Mouse (Mus musculus) intestine, embryonic 16.5 days (tissue): Measurements from ENCODE around the gene Samd5. TPM values are rescaled to one million over a fixed set of nuclear protein-coding genes. Genes with fewer than 3 reads are reported as not detected.
A peak's percentile ranks its signal among the peaks of the same experiment; 100 is the strongest.

ENCODE experiments used
- ATAC-seq: fragments of 200-750 bp; cut with Nextera tagmentation; 2 replicates; pipeline ENCODE4 v1.8.0; 2017; ENCODE audit warnings: moderate TSS enrichment, moderate library complexity
- H3K27ac ChIP-seq: fragments of 300-500 bp; sonication (generic); 2 replicates; pipeline ENCODE4 v1.5.1; 2014; ENCODE audit warnings: mild to moderate bottlenecking, low read length
- H3K27me3 ChIP-seq: fragments of 300-500 bp; sonication (generic); replicated peaks from 2 replicates; pipeline ENCODE4 v1.6.1; 2014; ENCODE audit warnings: low read length, control low read depth, mixed read lengths; ENCODE audit not compliant: control insufficient read depth, insufficient read depth
- H3K36me3 ChIP-seq: fragments of 300-500 bp; sonication (generic); 2 replicates; pipeline ENCODE4 v1.6.1; 2014; ENCODE audit warnings: low read length, control low read depth; ENCODE audit not compliant: control insufficient read depth, insufficient read depth
- H3K4me1 ChIP-seq: fragments of 300-500 bp; sonication (generic); 2 replicates; pipeline ENCODE4 v1.6.1; 2014; ENCODE audit warnings: low read length, control low read depth, mixed read lengths; ENCODE audit not compliant: control insufficient read depth, insufficient read depth
- H3K4me2 ChIP-seq: fragments of 300-500 bp; sonication (generic); 2 replicates; pipeline ENCODE4 v1.6.1; 2014; ENCODE audit warnings: low read depth, low read length, control low read depth
- H3K4me3 ChIP-seq: fragments of 300-500 bp; sonication (generic); 2 replicates; pipeline ENCODE4 v1.5.1; 2014; ENCODE audit warnings: mild to moderate bottlenecking, low read length
- H3K9ac ChIP-seq: fragments of 300-500 bp; sonication (generic); 2 replicates; pipeline ENCODE4 v1.6.1; 2014; ENCODE audit warnings: low read depth, low read length
- H3K9me3 ChIP-seq: fragments of 300-500 bp; sonication (generic); 2 replicates; pipeline ENCODE4 v1.6.1; 2016; ENCODE audit warnings: low read length, control low read depth; ENCODE audit not compliant: control insufficient read depth
- WGBS: fragments of 180-500 bp; shearing (Covaris S2); extraction: QIAGEN DNeasy Blood & Tissue Kit; methylation state at CpG from one replicate; pipeline ENCODE4 v1.1.7; 2014; 5-methylcytosine and 5-hydroxymethylcytosine counted together
- polyA plus RNA-seq: library from polyadenylated mRNA; unstranded; fragments of >200 nt; fragmentation: Nextera tagmentation; extraction: Ambion mirVana; gene quantifications from 2 replicates; pipeline ENCODE4 v1.2.1, GENCODE M21; 2015

Samd5 gene
- 5.1 and 5.3 TPM in 2 replicates for polyA plus RNA-seq

DNA sequence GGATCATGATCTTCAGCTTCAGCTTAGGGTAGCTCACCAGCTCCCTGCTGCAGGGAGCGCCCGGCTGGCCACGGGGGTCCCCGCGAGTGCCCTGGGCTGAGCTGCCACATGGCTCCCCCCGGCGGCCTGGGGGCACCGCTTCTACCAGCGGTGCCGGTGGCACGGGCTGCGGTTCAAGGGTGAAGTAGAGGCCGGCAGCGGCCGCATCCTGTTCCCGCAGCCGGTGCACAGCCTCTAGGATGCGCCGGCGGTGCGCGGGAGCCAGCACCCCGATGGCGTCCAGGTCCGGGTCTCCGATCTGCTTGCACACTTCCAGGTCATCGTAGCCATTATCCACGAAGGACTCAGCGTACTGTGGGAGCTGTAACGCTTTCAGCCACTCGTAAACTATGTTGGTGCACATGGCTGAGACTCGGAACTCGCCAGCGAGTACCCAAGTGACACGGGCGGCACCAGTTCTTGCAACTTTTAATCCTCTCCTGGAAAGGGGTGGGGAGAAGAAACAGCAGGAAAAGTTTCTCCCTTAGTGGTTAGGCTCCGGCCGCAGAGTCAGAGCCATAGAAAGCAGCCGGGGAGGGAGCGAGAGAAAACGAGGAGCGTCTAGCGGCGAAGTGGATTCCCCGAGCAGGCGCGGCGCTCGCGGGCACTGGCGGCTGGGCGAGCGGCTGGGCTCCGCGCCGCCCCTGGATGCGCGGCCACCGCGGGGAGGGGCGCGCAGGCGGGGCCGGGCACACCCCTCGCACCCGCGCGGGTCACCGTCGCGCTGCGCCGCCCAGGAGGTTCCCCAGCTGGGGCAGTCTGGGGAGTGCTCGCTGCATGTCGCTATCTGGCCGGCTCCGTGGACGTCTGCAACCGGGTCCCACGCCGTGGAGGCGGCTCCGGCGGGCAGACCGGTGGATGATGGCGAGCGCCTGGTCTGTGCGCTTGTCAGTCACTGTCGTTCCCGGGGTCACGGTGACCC lies at the start of gene Samd5:
Gene Samd5, minus strand, starts transcription at position 648 of the 961 bp plus-strand sequence.
- H3K4me3 ChIP-seq, result peak within 1 kb of the TSS; percentile 75
- WGBS, result under 1% methylated on average over 81 of the region's 91 CpGs
- H3K4me1 ChIP-seq, result peaks cover 8% of the 10 kb centered on the region
- H3K27ac ChIP-seq, result peak within 1 kb of the TSS; percentile 68
- H3K4me2 ChIP-seq, result peak within 1 kb of the TSS; percentile 91
- peak; percentile 87 for ATAC-seq
- H3K27me3 ChIP-seq, result peaks cover 3% of the 10 kb centered on the region; the same call in 1 of the 2 replicates
- H3K9me3 ChIP-seq, result no peaks in the 10 kb centered on the region
- H3K9ac ChIP-seq, result peak within 1 kb of the TSS; percentile 75
- H3K36me3 ChIP-seq, result no peaks in the 10 kb centered on the region

DNA sequence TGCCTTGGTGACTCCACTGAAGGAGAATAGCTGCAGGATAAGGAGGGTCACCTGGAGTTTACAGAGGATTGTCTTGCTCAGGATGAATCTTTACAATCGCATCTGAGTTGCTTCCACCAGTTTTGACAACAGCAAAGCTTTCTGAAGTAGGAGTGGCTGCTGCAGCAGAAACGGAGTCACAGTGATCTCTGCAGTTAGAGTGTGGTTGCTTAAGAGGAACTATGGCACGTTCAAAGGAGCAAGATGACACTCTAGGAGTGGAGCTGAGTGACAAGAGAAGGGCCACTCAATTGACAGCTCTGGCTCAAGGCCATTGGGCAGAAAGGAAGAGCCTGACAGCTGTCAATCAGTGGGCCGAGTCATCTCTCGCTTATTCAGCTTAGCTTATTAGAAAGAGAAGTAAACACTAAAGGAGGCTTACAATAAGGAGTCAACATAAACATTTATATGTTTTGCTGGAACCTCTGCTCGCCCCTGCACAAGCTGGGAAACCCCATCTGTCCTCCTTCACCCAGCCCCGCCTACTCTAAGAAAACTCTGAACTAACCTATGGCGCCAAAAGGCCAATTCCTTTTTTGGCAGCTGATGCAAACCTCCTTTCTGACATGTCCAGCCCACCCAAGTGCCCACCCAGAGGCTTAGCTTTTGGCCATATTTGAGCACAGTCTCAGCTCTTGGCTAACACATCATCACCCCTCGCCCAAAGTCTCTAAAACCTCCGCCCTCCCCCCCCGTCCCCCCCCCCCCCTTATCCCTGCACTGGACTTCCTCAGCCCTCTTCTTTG lies 47.7 kb upstream of the Samd5 start:
- H3K36me3 ChIP-seq, result no peaks in the 10 kb centered on the region
- WGBS, result 73% methylated on average over 10 of the region's 11 CpGs
- no peak for ATAC-seq

GRCm38 (mm10) chr10:9720027-9720426 lies 45.0 kb upstream of the Samd5 start:
- Histone ChIP-seq H3K9ac (no peak overlapping the region), H3K27me3 (no peaks in the 10 kb centered on the region), H3K4me3 (no peak overlapping the region), H3K36me3 (no peaks in the 10 kb centered on the region), H3K9me3 (no peaks in the 10 kb centered on the region), H3K27ac (no peak overlapping the region), H3K4me2 (no peak overlapping the region), H3K4me1 (peaks cover 3% of the 10 kb centered on the region; the same call in 1 of the 2 replicates)
- WGBS, result 70% methylated on average over 5 of the region's 5 CpGs
- no peak for ATAC-seq

More for the DNA sequence above, 47.7 kb upstream of the Samd5 start:
- no peak overlapping the region for H3K4me3 ChIP-seq
- no peak overlapping the region for H3K27ac ChIP-seq
- H3K9ac ChIP-seq, result no peak overlapping the region
- H3K27me3 ChIP-seq, result no peaks in the 10 kb centered on the region
- H3K4me2 ChIP-seq, result no peak overlapping the region
- peaks cover 3% of the 10 kb centered on the region; the same call in 1 of the 2 replicates for H3K4me1 ChIP-seq
- no peaks in the 10 kb centered on the region for H3K9me3 ChIP-seq

- ATAC-seq, result peak; percentile 89
- no peaks in the 10 kb centered on the region for H3K9me3 ChIP-seq
- no peak overlapping the region for H3K27ac ChIP-seq
- H3K4me1 ChIP-seq, result peaks cover 3% of the 10 kb centered on the region; the same call in 1 of the 2 replicates
- no peaks in the 10 kb centered on the region for H3K27me3 ChIP-seq
- no peak overlapping the region for H3K4me2 ChIP-seq
- no peak overlapping the region for H3K9ac ChIP-seq
- WGBS, result 37% methylated on average over 5 of the region's 5 CpGs
- no peak overlapping the region for H3K4me3 ChIP-seq
- no peaks in the 10 kb centered on the region for H3K36me3 ChIP-seq
These were observed 43.1 kb upstream of the Samd5 start for GRCm38 (mm10) chr10:9718086-9718485.

- no peaks in the 10 kb centered on the region for H3K4me1 ChIP-seq
These were observed 29.9 kb upstream of the Samd5 start for GRCm38 (mm10) chr10:9704956-9705355.

GRCm38 (mm10) chr10:9699071-9699761 lies 24.2 kb upstream of the Samd5 start:
- peak; percentile 95 for ATAC-seq
- 68% methylated on average over 22 of the region's 22 CpGs for WGBS

More at GRCm38 (mm10) chr10:9704956-9705355, 29.9 kb upstream of the Samd5 start:
- Histone ChIP-seq H3K36me3 (no peaks in the 10 kb centered on the region), H3K27me3 (no peaks in the 10 kb centered on the region), H3K4me2 (no peak overlapping the region), H3K4me3 (no peak overlapping the region), H3K9ac (no peak overlapping the region), H3K27ac (no peak overlapping the region), H3K9me3 (no peaks in the 10 kb centered on the region)
- WGBS, result 60% methylated on average over 1 of the region's 1 CpGs
- no peak for ATAC-seq

GRCm38 (mm10) chr10:9698141-9698540 lies 23.1 kb upstream of the Samd5 start:
- Histone ChIP-seq H3K9me3 (no peaks in the 10 kb centered on the region), H3K27ac (no peak overlapping the region), H3K36me3 (no peaks in the 10 kb centered on the region), H3K4me1 (no peaks in the 10 kb centered on the region), H3K9ac (no peak overlapping the region), H3K4me3 (no peak overlapping the region), H3K4me2 (no peak overlapping the region), H3K27me3 (no peaks in the 10 kb centered on the region)
- no peak for ATAC-seq
- 81% methylated on average over 9 of the region's 9 CpGs for WGBS

More at GRCm38 (mm10) chr10:9699071-9699761, 24.2 kb upstream of the Samd5 start:
- Histone ChIP-seq H3K9ac (no peak overlapping the region), H3K4me2 (peak overlapping the region; percentile 32), H3K27ac (no peak overlapping the region), H3K4me1 (no peaks in the 10 kb centered on the region), H3K9me3 (no peaks in the 10 kb centered on the region), H3K4me3 (0 out of 2 replicates have a peak overlapping the region, but pooled peaks have one; percentile 10), H3K27me3 (no peaks in the 10 kb centered on the region), H3K36me3 (no peaks in the 10 kb centered on the region)

- no peak overlapping the region for H3K9ac ChIP-seq
- no peaks in the 10 kb centered on the region for H3K27me3 ChIP-seq
- H3K4me2 ChIP-seq, result no peak overlapping the region
- 62% methylated on average over 6 of the region's 6 CpGs for WGBS
- no peak overlapping the region for H3K27ac ChIP-seq
- ATAC-seq, result no peak
- H3K4me3 ChIP-seq, result no peak overlapping the region
- no peaks in the 10 kb centered on the region for H3K4me1 ChIP-seq
- no peaks in the 10 kb centered on the region for H3K9me3 ChIP-seq
- no peaks in the 10 kb centered on the region for H3K36me3 ChIP-seq
These were observed 21.6 kb upstream of the Samd5 start for GRCm38 (mm10) chr10:9696543-9697141.
